Mouse (Mus musculus) kidney, embryonic 16.5 days (tissue): ENCODE measurements around the gene Gpha2. TPM values are rescaled to one million over a fixed set of nuclear protein-coding genes. Genes with fewer than 3 reads are reported as not detected.

Experiments
- ATAC-seq: fragments of 200-750 bp; cut with Nextera tagmentation; 2 replicates; pipeline ENCODE4 v1.8.0; 2017; ENCODE audit warnings: moderate TSS enrichment; ENCODE audit not compliant: low FRiP score, low TSS enrichment
- H3K27ac ChIP-seq: fragments of 300-500 bp; sonication (generic); 2 replicates; pipeline ENCODE4 v1.5.1; 2014; ENCODE audit warnings: low read length
- H3K27me3 ChIP-seq: fragments of 300-500 bp; sonication (generic); 2 replicates; pipeline ENCODE4 v1.6.1; 2014; ENCODE audit warnings: low read length, control low read depth, mixed read lengths; ENCODE audit not compliant: insufficient read depth
- H3K36me3 ChIP-seq: fragments of 300-500 bp; sonication (generic); 2 replicates; pipeline ENCODE4 v1.6.1; 2014; ENCODE audit warnings: low read length, control low read depth, mixed read lengths; ENCODE audit not compliant: insufficient read depth
- H3K4me1 ChIP-seq: fragments of 300-500 bp; sonication (generic); 2 replicates; pipeline ENCODE4 v1.6.1; 2014; ENCODE audit warnings: low read length, control low read depth, mixed read lengths; ENCODE audit not compliant: insufficient read depth
- H3K4me2 ChIP-seq: fragments of 300-500 bp; sonication (generic); replicated peaks from 2 replicates; pipeline ENCODE4 v1.6.1; 2014; ENCODE audit warnings: low read depth, low read length
- H3K4me3 ChIP-seq: fragments of 300-500 bp; sonication (generic); 2 replicates; pipeline ENCODE4 v1.5.1; 2014; ENCODE audit warnings: mild to moderate bottlenecking, low read length
- H3K9ac ChIP-seq: fragments of 300-500 bp; sonication (generic); replicated peaks from 2 replicates; pipeline ENCODE4 v1.6.1; 2014; ENCODE audit warnings: low read length
- H3K9me3 ChIP-seq: fragments of 300-500 bp; sonication (generic); 2 replicates; pipeline ENCODE4 v1.6.1; 2016; ENCODE audit warnings: low read length, control low read depth
- WGBS: fragments of 180-500 bp; shearing (Covaris S2); extraction: QIAGEN DNeasy Blood & Tissue Kit; methylation state at CpG from one replicate; pipeline ENCODE4 v1.1.7; 2014; 5-methylcytosine and 5-hydroxymethylcytosine counted together
- polyA plus RNA-seq: library from polyadenylated mRNA; unstranded; fragments of >200 nt; fragmentation: Nextera tagmentation; extraction: Ambion mirVana; gene quantifications from 2 replicates; pipeline ENCODE4 v1.2.1, GENCODE M21; 2015

Gpha2 gene
- polyA plus RNA-seq, 1 experiment from 2014 or later, result 1.4 TPM

- ATAC-seq, result no peak
- Histone ChIP-seq H3K4me2 (no peak overlapping the region), H3K9ac (no peak overlapping the region), H3K36me3 (peaks cover 5% of the 10 kb centered on the region; the same call in 1 of the 2 replicates), H3K4me3 (no peak overlapping the region), H3K27me3 (no peaks in the 10 kb centered on the region), H3K27ac (no peak overlapping the region), H3K9me3 (no peaks in the 10 kb centered on the region), H3K4me1 (peaks cover 22% of the 10 kb centered on the region)
- WGBS, result 60% methylated on average over 1 of the region's 1 CpGs
Measured at GRCm38 (mm10) chr19:6240136-6240535, 14.0 kb downstream of the Gpha2 start.

GRCm38 (mm10) chr19:6240725-6241124 lies 14.5 kb downstream of the Gpha2 start:
- H3K4me3 ChIP-seq, result peak overlapping the region; percentile 95

GRCm38 (mm10) chr19:6241274-6242107 lies 15.3 kb downstream of the Gpha2 start, which contains the start of gene Atg2a:
Gene Atg2a (plus strand): TSS chr19:6241668.
- Histone ChIP-seq H3K9me3 (no peaks in the 10 kb centered on the region), H3K36me3 (peaks cover 18% of the 10 kb centered on the region; the same call in 1 of the 2 replicates), H3K27ac (peak within 1 kb of the TSS; percentile 86)

More at GRCm38 (mm10) chr19:6240725-6241124, 14.5 kb downstream of the Gpha2 start:
- H3K27ac ChIP-seq, result peak overlapping the region; percentile 56; the same call in 1 of the 2 replicates
- WGBS, result 38% methylated on average over 5 of the region's 5 CpGs
- peak overlapping the region; percentile 43 for H3K4me2 ChIP-seq
- H3K9me3 ChIP-seq, result no peaks in the 10 kb centered on the region
- H3K36me3 ChIP-seq, result peaks cover 11% of the 10 kb centered on the region; the same call in 1 of the 2 replicates
- 0 out of 2 replicates have a peak overlapping the region, but pooled peaks have one; percentile 39 for H3K9ac ChIP-seq
- no peaks in the 10 kb centered on the region for H3K27me3 ChIP-seq
- no peak for ATAC-seq
- H3K4me1 ChIP-seq, result peaks cover 20% of the 10 kb centered on the region

GRCm38 (mm10) chr19:6242281-6242680 lies 16.1 kb downstream of the Gpha2 start:
- peak overlapping the region; percentile 92 for H3K9ac ChIP-seq
- peaks cover 16% of the 10 kb centered on the region for H3K4me1 ChIP-seq
- 1% methylated on average over 4 of the region's 4 CpGs for WGBS
- peak overlapping the region; percentile 86 for H3K27ac ChIP-seq
- H3K9me3 ChIP-seq, result no peaks in the 10 kb centered on the region
- H3K4me3 ChIP-seq, result peak overlapping the region; percentile 95
- no peaks in the 10 kb centered on the region for H3K27me3 ChIP-seq
- peaks cover 26% of the 10 kb centered on the region for H3K36me3 ChIP-seq
- H3K4me2 ChIP-seq, result peak overlapping the region; percentile 95
- ATAC-seq, result no peak

More at GRCm38 (mm10) chr19:6241274-6242107, 15.3 kb downstream of the Gpha2 start, which contains the start of gene Atg2a:
- no peaks in the 10 kb centered on the region for H3K27me3 ChIP-seq
- peak; percentile 95 for ATAC-seq
- peak within 1 kb of the TSS; percentile 95 for H3K4me2 ChIP-seq
- under 1% methylated on average over 55 of the region's 55 CpGs for WGBS
- peaks cover 17% of the 10 kb centered on the region for H3K4me1 ChIP-seq
- peak within 1 kb of the TSS; percentile 92 for H3K9ac ChIP-seq
- H3K4me3 ChIP-seq, result peak within 1 kb of the TSS; percentile 95

DNA sequence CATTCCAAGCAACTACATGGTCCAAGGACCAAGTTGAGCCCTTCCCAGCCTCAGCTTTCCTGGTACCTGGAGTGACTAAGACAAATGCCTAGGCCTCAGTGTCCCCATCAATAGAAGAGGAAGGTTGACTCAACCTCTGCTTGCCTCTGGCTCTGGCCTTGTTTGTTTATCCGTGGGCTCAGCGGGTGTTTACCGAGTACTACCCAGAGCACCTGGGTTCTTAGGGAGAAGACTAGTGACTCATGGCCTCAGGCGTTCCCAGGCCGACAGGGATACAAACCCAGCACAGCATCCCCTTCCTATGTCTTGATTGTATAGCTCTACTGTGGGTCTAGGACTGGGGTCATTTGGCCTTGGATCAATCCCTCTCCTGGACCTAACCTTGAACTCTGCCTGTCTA lies 17.0 kb downstream of the Gpha2 start:
- H3K4me1 ChIP-seq, result peaks cover 16% of the 10 kb centered on the region
- H3K27me3 ChIP-seq, result no peaks in the 10 kb centered on the region
- 89% methylated on average over 5 of the region's 5 CpGs for WGBS
- H3K27ac ChIP-seq, result no peak overlapping the region
- H3K9ac ChIP-seq, result no peak overlapping the region; the same call in 1 of the 2 replicates
- H3K36me3 ChIP-seq, result peaks cover 34% of the 10 kb centered on the region
- no peak for ATAC-seq
- no peaks in the 10 kb centered on the region for H3K9me3 ChIP-seq
- no peak overlapping the region for H3K4me2 ChIP-seq
- H3K4me3 ChIP-seq, result no peak overlapping the region

DNA sequence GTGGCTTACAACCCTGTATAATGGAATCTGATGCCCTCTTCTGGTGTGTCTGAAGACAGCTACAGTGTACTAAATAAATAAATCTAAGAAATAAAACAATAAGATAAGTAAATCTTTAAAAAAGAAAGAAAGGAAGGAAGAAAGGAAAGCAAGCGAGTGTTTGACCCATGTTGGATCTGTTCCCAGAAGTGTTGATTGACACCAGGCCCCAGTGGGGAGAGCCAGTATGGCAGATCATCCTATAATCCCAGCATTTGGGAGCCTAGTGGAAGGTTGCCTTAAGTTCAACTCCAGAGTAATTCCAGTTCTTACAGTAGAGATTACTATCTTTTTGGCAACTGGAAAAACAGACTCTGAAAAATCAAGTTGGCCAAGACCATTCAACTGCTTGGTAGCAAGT lies 19.6 kb downstream of the Gpha2 start:
- ATAC-seq, result no peak
- H3K4me2 ChIP-seq, result no peak overlapping the region
- peaks cover 46% of the 10 kb centered on the region for H3K36me3 ChIP-seq
- no peaks in the 10 kb centered on the region for H3K27me3 ChIP-seq
- H3K27ac ChIP-seq, result no peak overlapping the region
- 66% methylated on average over 1 of the region's 1 CpGs for WGBS
- H3K9ac ChIP-seq, result no peak overlapping the region
- peaks cover 14% of the 10 kb centered on the region for H3K4me1 ChIP-seq
- no peak overlapping the region for H3K4me3 ChIP-seq
- no peaks in the 10 kb centered on the region for H3K9me3 ChIP-seq

DNA sequence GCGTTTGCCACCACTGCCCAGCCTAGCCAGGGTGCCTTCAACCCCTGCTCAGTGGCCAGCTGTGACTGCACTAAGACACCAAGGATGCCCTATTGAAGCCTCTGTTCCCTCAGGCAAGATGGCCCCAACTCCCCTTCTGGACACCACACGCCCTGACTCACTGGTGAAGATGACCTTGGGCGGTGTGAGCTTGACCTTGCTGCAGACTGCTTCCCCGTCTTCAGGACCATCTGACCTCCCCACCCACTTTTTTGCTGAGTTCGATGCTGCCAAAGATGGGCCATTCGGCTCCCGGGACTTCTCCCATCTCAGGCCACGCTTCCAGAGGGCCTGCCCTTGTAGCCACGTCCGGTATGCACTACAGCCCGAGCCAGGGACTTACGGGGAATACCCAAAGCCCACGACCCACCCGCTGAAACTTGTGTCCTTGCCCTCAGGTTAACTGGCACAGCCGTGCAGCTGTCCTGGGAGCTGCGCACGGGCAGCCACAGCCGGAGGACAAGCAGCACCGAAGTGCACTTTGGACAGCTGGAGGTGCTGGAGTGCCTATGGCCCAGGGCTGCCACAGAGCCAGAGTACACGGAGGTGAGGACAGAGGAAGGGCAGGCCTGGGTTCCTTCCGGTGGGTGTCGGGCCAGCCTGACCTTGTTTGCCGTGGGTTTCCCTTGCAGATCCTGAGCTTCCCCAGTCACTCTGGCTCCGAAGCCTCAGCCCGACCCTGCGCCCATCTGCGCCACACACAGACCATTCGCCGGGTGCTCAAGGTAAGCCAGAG lies 21.5 kb downstream of the Gpha2 start:
- Histone ChIP-seq H3K27ac (no peak overlapping the region), H3K36me3 (peaks cover 64% of the 10 kb centered on the region), H3K9ac (no peak overlapping the region), H3K4me1 (peaks cover 5% of the 10 kb centered on the region), H3K4me3 (no peak overlapping the region), H3K27me3 (no peaks in the 10 kb centered on the region), H3K9me3 (no peaks in the 10 kb centered on the region), H3K4me2 (no peak overlapping the region)
- WGBS, result 89% methylated on average over 29 of the region's 29 CpGs
- no peak for ATAC-seq

GRCm38 (mm10) chr19:6253021-6253420 lies 26.8 kb downstream of the Gpha2 start:
- no peaks in the 10 kb centered on the region for H3K27me3 ChIP-seq
- no peaks in the 10 kb centered on the region for H3K9me3 ChIP-seq
- H3K4me2 ChIP-seq, result no peak overlapping the region
- no peak overlapping the region for H3K27ac ChIP-seq
- no peak for ATAC-seq
- H3K36me3 ChIP-seq, result peaks cover 79% of the 10 kb centered on the region
- WGBS, result 90% methylated on average over 4 of the region's 4 CpGs
- H3K4me1 ChIP-seq, result no peaks in the 10 kb centered on the region
- no peak overlapping the region for H3K9ac ChIP-seq
- no peak overlapping the region for H3K4me3 ChIP-seq

DNA sequence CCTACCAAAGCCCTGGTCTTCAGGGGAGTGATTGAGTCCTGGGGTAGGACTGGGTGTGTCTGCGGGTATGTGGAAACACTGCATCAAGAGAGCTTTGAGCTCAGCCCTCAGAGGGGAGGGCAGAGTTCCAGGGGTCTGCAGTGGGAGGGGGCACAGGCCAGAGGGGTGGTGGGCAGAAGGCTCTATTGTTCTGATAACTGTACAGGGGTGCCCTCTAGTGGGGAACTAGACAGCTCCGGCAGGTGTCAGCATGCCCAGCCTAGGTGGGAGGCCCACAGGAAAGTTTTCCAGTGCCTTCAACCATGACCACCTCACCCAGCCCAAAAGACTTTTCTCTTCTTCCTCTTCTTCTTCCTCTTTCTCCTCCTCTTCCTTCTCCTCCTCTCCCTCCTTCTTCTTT lies 34.2 kb downstream of the Gpha2 start:
- no peak overlapping the region for H3K4me2 ChIP-seq

More for the DNA sequence above, 34.2 kb downstream of the Gpha2 start:
- peaks cover 6% of the 10 kb centered on the region; the same call in 1 of the 2 replicates for H3K9me3 ChIP-seq
- ATAC-seq, result no peak
- WGBS, result 62% methylated on average over 2 of the region's 2 CpGs
- peaks cover 60% of the 10 kb centered on the region for H3K36me3 ChIP-seq
- H3K9ac ChIP-seq, result no peak overlapping the region
- H3K4me3 ChIP-seq, result no peak overlapping the region
- H3K27ac ChIP-seq, result no peak overlapping the region
- peaks cover 7% of the 10 kb centered on the region; the same call in 1 of the 2 replicates for H3K4me1 ChIP-seq
- no peaks in the 10 kb centered on the region for H3K27me3 ChIP-seq
